Mouse (Mus musculus) lung, postnatal 0 days (tissue): ENCODE data around the gene Uqcc3. TPM values are rescaled to one million over a fixed set of nuclear protein-coding genes. Genes with fewer than 3 reads are reported as not detected.
"Not testable (repeated sequence)": the region's sequence is repeated elsewhere in the genome, so short reads cannot be mapped to it uniquely, and the experiment has no call there.

ENCODE experiments used
- ATAC-seq: fragments of 200-750 bp; cut with Nextera tagmentation; 2 replicates; pipeline ENCODE4 v1.8.0; 2017; ENCODE audit warnings: moderate library complexity
- DNase-seq: peaks from one replicate; pipeline ENCODE4 v3.0.0-alpha.2; 2016; ENCODE audit warnings: low spot score
- H3K27ac ChIP-seq: fragments of 300-500 bp; sonication (generic); 2 replicates; pipeline ENCODE4 v1.5.1; 2014; ENCODE audit warnings: antibody characterized with exemption, mild to moderate bottlenecking, low read length, mixed read lengths
- H3K27me3 ChIP-seq: fragments of 300-500 bp; sonication (generic); replicated peaks from 2 replicates; pipeline ENCODE4 v1.6.1; 2014; ENCODE audit warnings: low read length, mixed read lengths; ENCODE audit not compliant: insufficient read depth
- H3K36me3 ChIP-seq: fragments of 300-500 bp; sonication (generic); 2 replicates; pipeline ENCODE4 v1.6.1; 2014; ENCODE audit warnings: low read length, mixed read lengths; ENCODE audit not compliant: insufficient read depth
- H3K4me1 ChIP-seq: fragments of 300-500 bp; sonication (generic); 2 replicates; pipeline ENCODE4 v1.6.1; 2014; ENCODE audit warnings: antibody characterized with exemption, low read depth, low read length, mixed read lengths; ENCODE audit not compliant: insufficient read depth
- H3K4me2 ChIP-seq: fragments of 300-500 bp; sonication (generic); replicated peaks from 2 replicates; pipeline ENCODE4 v1.6.1; 2014; ENCODE audit warnings: low read depth, mild to moderate bottlenecking, low read length, moderate library complexity, mixed read lengths
- H3K4me3 ChIP-seq: fragments of 300-500 bp; sonication (generic); 2 replicates; pipeline ENCODE4 v1.5.1; 2014; ENCODE audit warnings: low read depth, low read length
- H3K9ac ChIP-seq: fragments of 300-500 bp; sonication (generic); replicated peaks from 2 replicates; pipeline ENCODE4 v1.6.1; 2014; ENCODE audit warnings: low read depth, mild to moderate bottlenecking
- H3K9me3 ChIP-seq: fragments of 300-500 bp; sonication (generic); 2 replicates; pipeline ENCODE4 v1.6.1; 2016; ENCODE audit warnings: low read length, mixed read lengths
- CTCF ChIP-seq: IDR thresholded peaks from 2 replicates; pipeline ENCODE4 v1.5.1; 2016; ENCODE audit warnings: antibody characterized with exemption, mild to moderate bottlenecking
- EP300 ChIP-seq: IDR thresholded peaks from 2 replicates; pipeline ENCODE4 v1.6.1; 2016; ENCODE audit warnings: antibody characterized with exemption, mild to moderate bottlenecking, control low read depth
- WGBS: fragments of 180-500 bp; shearing (Covaris S2); extraction: QIAGEN DNeasy Blood & Tissue Kit; methylation state at CpG from one replicate; pipeline ENCODE4 v1.1.7; 2014; 5-methylcytosine and 5-hydroxymethylcytosine counted together
- polyA plus RNA-seq: library from polyadenylated mRNA; unstranded; fragments of >200 nt; fragmentation: Nextera tagmentation; extraction: Ambion mirVana; gene quantifications from 2 replicates; pipeline ENCODE4 v1.2.1, GENCODE M21; 2015

The Uqcc3 gene
- polyA plus RNA-seq, 1 experiment from 2014 or later: 84.3 TPM

GRCm38 (mm10) chr19:8897865-8898495, 17.3 kb upstream of the Uqcc3 start, which contains the start of gene Ganab:
Gene Ganab (plus strand): TSS chr19:8898071.
- DNase-seq (peak; percentile 99), ATAC-seq (peak; percentile 100)
- Histone ChIP-seq H3K27ac (peak within 1 kb of the TSS; percentile 88), H3K4me2 (peak within 1 kb of the TSS; percentile 92), H3K27me3 (no peaks in the 10 kb centered on the region), H3K36me3 (no peaks in the 10 kb centered on the region), H3K4me1 (peaks cover 6% of the 10 kb centered on the region; the same call in 1 of the 2 replicates), H3K9ac (peak within 1 kb of the TSS; percentile 91), H3K4me3 (peak within 1 kb of the TSS; percentile 95), H3K9me3 (no peaks in the 10 kb centered on the region)
- no peak for TF ChIP-seq EP300
- peak; percentile 40 for TF ChIP-seq CTCF
- 2% methylated on average over 53 of the region's 53 CpGs for WGBS

GRCm38 (mm10) chr19:8897211-8897864, 16.6 kb upstream of the Uqcc3 start:
- 16% methylated on average over 21 of the region's 21 CpGs for WGBS

GRCm38 (mm10) chr19:8896231-8896630, 15.5 kb upstream of the Uqcc3 start:
- not testable (repeated sequence) for H3K9me3 ChIP-seq, H3K27me3 ChIP-seq, H3K4me3 ChIP-seq, DNase-seq, H3K9ac ChIP-seq, H3K4me2 ChIP-seq, ATAC-seq, H3K4me1 ChIP-seq, H3K36me3 ChIP-seq, H3K27ac ChIP-seq
- 77% methylated on average over 5 of the region's 5 CpGs for WGBS

More at GRCm38 (mm10) chr19:8897211-8897864, 16.6 kb upstream of the Uqcc3 start:
- peak overlapping the region; percentile 50 for H3K9ac ChIP-seq
- H3K4me3 ChIP-seq: peak overlapping the region; percentile 95
- peak overlapping the region; percentile 59 for H3K27ac ChIP-seq
- not testable (repeated sequence) for H3K4me1 ChIP-seq, H3K27me3 ChIP-seq, DNase-seq, H3K9me3 ChIP-seq, H3K36me3 ChIP-seq
- H3K4me2 ChIP-seq: peak overlapping the region; percentile 92
- peak; percentile 45 for ATAC-seq

- Histone ChIP-seq H3K4me3 (no peak overlapping the region), H3K36me3 (no peaks in the 10 kb centered on the region), H3K27ac (no peak overlapping the region), H3K4me2 (no peak overlapping the region), H3K27me3 (no peaks in the 10 kb centered on the region), H3K9ac (no peak overlapping the region), H3K9me3 (no peaks in the 10 kb centered on the region), H3K4me1 (peaks cover 6% of the 10 kb centered on the region; the same call in 1 of the 2 replicates)
- WGBS: 89% methylated on average over 9 of the region's 9 CpGs
- TF ChIP-seq CTCF (no peak), EP300 (no peak)
- no peak for ATAC-seq
- no peak for DNase-seq
Measured at GRCm38 (mm10) chr19:8895397-8895960, 14.8 kb upstream of the Uqcc3 start.

GRCm38 (mm10) chr19:8892829-8893766, 12.4 kb upstream of the Uqcc3 start, which contains the start of gene Ints5:
Gene Ints5 (plus strand): TSS chr19:8893005.
- TF ChIP-seq EP300 (no peak), CTCF (no peak)
- H3K9me3 ChIP-seq: no peaks in the 10 kb centered on the region
- 1% methylated on average over 54 of the region's 54 CpGs for WGBS
- no peaks in the 10 kb centered on the region for H3K36me3 ChIP-seq
- peak within 1 kb of the TSS; percentile 95 for H3K4me2 ChIP-seq
- H3K4me3 ChIP-seq: peak within 1 kb of the TSS; percentile 88
- peak within 1 kb of the TSS; percentile 81 for H3K9ac ChIP-seq
- H3K27me3 ChIP-seq: no peaks in the 10 kb centered on the region
- DNase-seq: peak; percentile 92
- H3K27ac ChIP-seq: peak within 1 kb of the TSS; percentile 91
- peaks cover 4% of the 10 kb centered on the region; the same call in 1 of the 2 replicates for H3K4me1 ChIP-seq
- peak; percentile 50 for ATAC-seq
